ENCODE assay signal across 14 mouse cellular contexts in genomic region chr4:155560932-155561331, GRCm38 (mm10). TPM values are rescaled to one million over a fixed set of nuclear protein-coding genes. Genes with fewer than 3 reads are reported as not detected.
A peak's percentile ranks its signal among the peaks of the same experiment; 100 is the strongest.
DNase-seq lines count a peak whose midpoint lies in the region; ATAC-seq and TF ChIP-seq lines count a peak whose summit lies in the region.
"Had no signal": no experiment of that assay in that cellular context is flagged by ENCODE, and none has a peak within 500 bp of the region (broad histone marks: within the 10 kb centered on the region; RNA-seq: fewer than 3 reads in every experiment).

No protein-coding gene starts in this region.

- H3K9ac ChIP-seq in heart, embryonic 12.5 days: no peak overlapping the region
- no peak overlapping the region for H3K9ac ChIP-seq in liver, embryonic 16.5 days (ENCODE audit: low read depth, low read length)
- H3K9ac ChIP-seq: limb, embryonic 12.5 days had no signal

- TF ChIP-seq CTCF in bone marrow, adult 2 months (IDR thresholded peaks at IDR 0.05; ENCODE audit: control insufficient read depth, insufficient read depth, low read length): no peak

- 56% methylated on average over 2 of the region's 2 CpGs for WGBS in bone marrow, adult 2 months
- 42% methylated on average over 2 of the region's 2 CpGs for WGBS in heart, embryonic 12.5 days
- WGBS in liver, embryonic 16.5 days (ENCODE audit: insufficient replicate concordance): 67% methylated on average over 2 of the region's 2 CpGs

- DNase-seq in heart, adult 18-20 months: peak; percentile 42 to 54
- no peak for DNase-seq in heart, adult 8-10 months (ENCODE audit: low spot score)
- DNase-seq in layer of hippocampus, adult 18-20 months (ENCODE audit: low spot score in 2 of 2): no peak
- no peak for DNase-seq in natural killer cell, adult 2 months (ENCODE audit: low spot score in 2 of 2)
- DNase-seq: gastrocnemius, postnatal 14 days; right cerebral cortex, postnatal 4 days; thymus, postnatal 25 days had no signal

- no peak for TF ChIP-seq POLR2A in bone marrow, adult 2 months (IDR thresholded peaks at IDR 0.05; ENCODE audit: borderline replicate concordance, control insufficient read depth, low read depth, low read length)

- no peaks in the 10 kb centered on the region for H3K27me3 ChIP-seq in heart, embryonic 12.5 days (replicated peaks)
- no peaks in the 10 kb centered on the region for H3K27me3 ChIP-seq in liver, embryonic 16.5 days (ENCODE audit: control insufficient read depth, insufficient read depth, low read depth, low read length)
- H3K27me3 ChIP-seq: limb, embryonic 12.5 days had no signal

- peak overlapping the region; percentile 88 for H3K27ac ChIP-seq in bone marrow, adult 2 months (ENCODE audit: control insufficient read depth, insufficient read depth, low read depth, low read length, poor library complexity)
- H3K27ac ChIP-seq in heart, embryonic 12.5 days (ENCODE audit: poor library complexity, severe bottlenecking): peak overlapping the region; percentile 95
- peak overlapping the region; percentile 15 for H3K27ac ChIP-seq in liver, embryonic 16.5 days (ENCODE audit: low read length)

- no peak for ATAC-seq in heart, embryonic 12.5 days (ENCODE audit: insufficient number of reproducible peaks, low FRiP score)
- ATAC-seq in liver, embryonic 16.5 days (ENCODE audit: low read depth): no peak
- no peak for ATAC-seq in megakaryocyte progenitor cell, adult 5-6 weeks (replicated peaks; ENCODE audit: poor library complexity)

- H3K4me1 ChIP-seq in bone marrow, adult 2 months (ENCODE audit: control insufficient read depth, insufficient read depth, low read length): peaks cover 13% of the 10 kb centered on the region; the same call in 1 of the 2 replicates
- peaks cover 58% of the 10 kb centered on the region for H3K4me1 ChIP-seq in heart, embryonic 12.5 days (replicated peaks)
- peaks cover 56% of the 10 kb centered on the region for H3K4me1 ChIP-seq in liver, embryonic 16.5 days (ENCODE audit: control insufficient read depth, low read depth, low read length)

- peaks cover 49% of the 10 kb centered on the region for H3K36me3 ChIP-seq in heart, embryonic 12.5 days
- peaks cover 17% of the 10 kb centered on the region for H3K36me3 ChIP-seq in liver, embryonic 16.5 days (ENCODE audit: control insufficient read depth, insufficient read depth)

- H3K4me3 ChIP-seq in bone marrow, adult 2 months (replicated peaks; ENCODE audit: control insufficient read depth, low read depth, low read length): no peak overlapping the region
- H3K4me3 ChIP-seq in heart, embryonic 12.5 days: no peak overlapping the region
- no peak overlapping the region for H3K4me3 ChIP-seq in liver, embryonic 16.5 days (ENCODE audit: low read depth, low read length)
- H3K4me3 ChIP-seq: erythroblast, embryonic 14.5 days; limb, embryonic 12.5 days; myocyte had no signal

- no peak overlapping the region for H3K4me2 ChIP-seq in heart, embryonic 12.5 days
- no peak overlapping the region for H3K4me2 ChIP-seq in liver, embryonic 16.5 days (ENCODE audit: low read depth, low read length)
- H3K4me2 ChIP-seq: limb, embryonic 12.5 days had no signal

- no peaks in the 10 kb centered on the region for H3K9me3 ChIP-seq in heart, embryonic 12.5 days (replicated peaks)
- H3K9me3 ChIP-seq in liver, embryonic 16.5 days (replicated peaks; ENCODE audit: control insufficient read depth, low read length): no peaks in the 10 kb centered on the region
- H3K9me3 ChIP-seq: limb, embryonic 12.5 days had no signal

RNA-seq across cellular contexts. Expression of gene Nadk, which starts 1.2 kb away (rescaled TPM):
- 10 to 100 TPM; 30.6 to 32.5 TPM for total RNA-seq in heart, adult 18-20 months (2021)
- total RNA-seq in heart, adult 8-10 months (2022): 10 to 100 TPM; 23.8 to 30.2 (median 29.1) TPM
- 28.2 and 52.6 TPM in 2 replicates for polyA plus RNA-seq in bone marrow, adult 2 months (2011; ENCODE audit: insufficient read depth, insufficient read length, low replicate concordance, missing spikeins)
- 52.0 and 52.5 TPM in 2 replicates for polyA plus RNA-seq in heart, embryonic 12.5 days (2016; fragmentation: Nextera tagmentation; extraction: Ambion mirVana)
- 42.9 and 45.3 TPM in 2 replicates for polyA plus RNA-seq in liver, embryonic 16.5 days (2015; fragmentation: Nextera tagmentation; extraction: Ambion mirVana)
- 10 to 100 TPM; 65.4 to 69.2 TPM for total RNA-seq in layer of hippocampus, adult 18-20 months (2021)
- total RNA-seq in megakaryocyte progenitor cell, adult 5-6 weeks (2015): 78.5 and 79.7 TPM in 2 replicates
- total RNA-seq in megakaryocyte progenitor cell, adult 5-6 weeks (2017): 71.3 and 72.4 TPM in 2 replicates

RNA-seq across cellular contexts. Expression of gene Slc35e2, which starts 40.3 kb away (rescaled TPM):
- total RNA-seq in heart, adult 18-20 months (2021): 1 to 10 TPM; 9.0 TPM
- 1 to 10 TPM; 6.2 to 7.8 (median 6.9) TPM for total RNA-seq in heart, adult 8-10 months (2022)
- polyA plus RNA-seq in bone marrow, adult 2 months (2011; ENCODE audit: insufficient read depth, insufficient read length, low replicate concordance, missing spikeins): 7.4 and 8.4 TPM in 2 replicates
- 8.9 and 9.1 TPM in 2 replicates for polyA plus RNA-seq in heart, embryonic 12.5 days (2016; fragmentation: Nextera tagmentation; extraction: Ambion mirVana)
- 5.6 and 6.4 TPM in 2 replicates for polyA plus RNA-seq in liver, embryonic 16.5 days (2015; fragmentation: Nextera tagmentation; extraction: Ambion mirVana)
- total RNA-seq in layer of hippocampus, adult 18-20 months (2021): 10 to 100 TPM; 39.3 to 42.3 TPM
- 16.8 and 20.2 TPM in 2 replicates for total RNA-seq in megakaryocyte progenitor cell, adult 5-6 weeks (2015)
- total RNA-seq in megakaryocyte progenitor cell, adult 5-6 weeks (2017): 8.9 and 11.0 TPM in 2 replicates

Comparison
In these comparisons a context has a peak if more than half of its experiments do, and no peak if none do; other contexts are left out.
1. DNase-seq: peak in heart, adult 18-20 months (2 of 2); none in heart, adult 8-10 months (single experiment), layer of hippocampus, adult 18-20 months (0 of 2) and natural killer cell, adult 2 months (0 of 2).
2. H3K27ac ChIP-seq: peak in every context shown above with its lines; median percentile 95 in heart, embryonic 12.5 days; 88 in bone marrow, adult 2 months; 15 in liver, embryonic 16.5 days.